Mouse (Mus musculus): ENCODE data around the gene Jchain.

DNA sequence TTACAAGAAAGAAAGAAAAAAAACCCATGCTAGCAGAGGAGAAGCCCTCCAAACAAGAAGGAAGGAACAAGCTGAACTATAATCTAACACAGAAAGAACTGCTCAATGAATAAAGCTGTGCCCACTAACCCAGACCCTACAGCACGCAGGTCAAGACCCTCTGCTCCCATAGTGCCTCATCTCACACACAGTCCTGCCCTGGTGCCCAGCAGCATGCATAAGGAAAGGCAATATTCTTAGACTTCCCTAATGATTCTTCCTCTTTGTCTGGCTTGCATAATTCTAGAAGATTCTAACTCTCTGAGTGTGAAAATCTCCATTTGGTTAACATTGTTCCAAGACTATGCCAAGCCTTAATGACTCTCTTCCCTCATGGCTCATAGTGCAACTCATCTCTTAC, 18.7 kb downstream of the Jchain start:
- no peak for TF ChIP-seq CTCF (IDR thresholded peaks at IDR 0.05; ENCODE audit: low read depth, low read length)
- no peak for TF ChIP-seq EP300 (IDR thresholded peaks at IDR 0.05; ENCODE audit: insufficient read depth, low read depth, low read length)

Measured in ES-Bruce4 (cell line).